Mouse (Mus musculus): ENCODE measurements around the gene Lpp. TPM values are rescaled to one million over a fixed set of nuclear protein-coding genes. Genes with fewer than 3 reads are reported as not detected.

Lpp gene
- polyA plus RNA-seq, 1 experiment from 2014 or later, result 42.6 TPM

MicroRNAs encoded within 50 kb of the gene (microRNA counts, 519-probe panel; counts per million panel counts)
- 3,422 counts per million, percentile 83 among the panel's probes with 10 or more counts for microRNA mmu-miR-28

Small RNA genes within 50 kb of the gene (microRNA-seq; reads per million reads assigned to microRNA genes)
- gene Mir28a, result 1,774 reads per million, percentile 82 among the genes with 10 or more reads in this experiment

Data from heart, embryonic 15.5 days (tissue).